Mouse (Mus musculus) lung, postnatal 25 days (tissue): ENCODE measurements at regions not wholly inside any gene's neighbourhood (a gene's known extent, or its start where the extent isn't known, plus 50 kb on each side); places are given as distances from the start of the nearest gene placed in this dataset.
A peak's percentile ranks its signal among the peaks of the same experiment; 100 is the strongest.

ENCODE experiments used
- DNase-seq: peaks from one replicate; pipeline ENCODE4 v3.0.0; 2022; ENCODE audit warnings: low spot score

DNA sequence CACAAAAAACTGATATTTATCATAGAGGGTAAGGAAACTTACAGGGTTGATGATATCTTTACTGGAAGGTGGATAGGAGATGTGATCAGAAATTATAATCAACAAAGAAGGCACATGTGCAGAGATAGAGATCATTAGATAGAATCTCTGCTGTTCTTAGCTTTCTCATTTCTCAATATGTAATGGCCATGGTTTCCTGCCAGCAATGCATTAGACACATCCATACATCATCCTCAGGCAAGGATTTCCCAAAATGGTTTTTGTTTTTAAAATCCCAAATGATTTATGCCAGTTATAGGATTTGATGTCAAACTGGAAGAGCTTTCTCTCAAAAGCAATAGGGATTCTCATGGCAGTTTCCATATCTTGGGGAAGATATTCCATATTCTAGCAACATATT is 52.0 kb upstream of the C030005K15Rik start:
- DNase-seq, result no peak

DNA sequence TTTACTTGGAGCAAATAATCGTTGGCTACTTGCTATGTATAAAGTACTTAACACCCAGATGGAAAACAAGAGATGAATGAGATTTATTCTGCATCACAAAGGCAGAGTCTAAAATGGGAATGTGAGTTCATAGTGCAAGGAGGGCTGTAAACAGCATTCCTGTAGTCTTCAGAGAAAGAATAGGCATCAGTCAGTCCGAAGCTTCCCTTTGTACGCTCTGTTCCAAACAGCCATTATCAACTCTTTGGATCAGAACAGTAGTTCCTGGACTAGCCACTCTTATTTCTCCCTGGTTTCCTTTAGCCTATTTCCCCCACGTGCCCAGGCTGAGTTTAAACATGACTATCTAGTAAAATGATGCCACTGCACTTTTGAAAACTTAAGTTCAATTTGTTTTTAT is 52.8 kb upstream of the C030005K15Rik start:
- DNase-seq, result peak; percentile 77

DNA sequence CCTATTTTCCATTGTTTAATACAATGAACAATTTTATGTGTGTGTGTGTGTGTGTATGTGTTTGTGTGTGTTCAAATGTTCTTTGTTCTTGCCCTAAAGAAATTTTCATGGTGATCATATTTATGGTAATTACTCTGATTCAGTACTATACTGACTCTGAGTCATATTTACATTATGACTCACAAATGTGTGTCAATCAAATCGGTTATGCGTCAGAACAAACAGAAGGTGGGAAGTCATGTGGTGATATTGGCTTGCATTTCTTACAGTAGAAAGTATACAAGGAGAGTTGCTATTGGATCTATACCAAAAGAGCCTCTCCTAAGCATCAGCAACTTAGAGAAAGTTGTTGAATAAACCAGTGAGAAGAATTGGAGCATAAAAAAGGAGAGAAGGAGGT is 67.2 kb upstream of the C030005K15Rik start:
- no peak for DNase-seq

DNA sequence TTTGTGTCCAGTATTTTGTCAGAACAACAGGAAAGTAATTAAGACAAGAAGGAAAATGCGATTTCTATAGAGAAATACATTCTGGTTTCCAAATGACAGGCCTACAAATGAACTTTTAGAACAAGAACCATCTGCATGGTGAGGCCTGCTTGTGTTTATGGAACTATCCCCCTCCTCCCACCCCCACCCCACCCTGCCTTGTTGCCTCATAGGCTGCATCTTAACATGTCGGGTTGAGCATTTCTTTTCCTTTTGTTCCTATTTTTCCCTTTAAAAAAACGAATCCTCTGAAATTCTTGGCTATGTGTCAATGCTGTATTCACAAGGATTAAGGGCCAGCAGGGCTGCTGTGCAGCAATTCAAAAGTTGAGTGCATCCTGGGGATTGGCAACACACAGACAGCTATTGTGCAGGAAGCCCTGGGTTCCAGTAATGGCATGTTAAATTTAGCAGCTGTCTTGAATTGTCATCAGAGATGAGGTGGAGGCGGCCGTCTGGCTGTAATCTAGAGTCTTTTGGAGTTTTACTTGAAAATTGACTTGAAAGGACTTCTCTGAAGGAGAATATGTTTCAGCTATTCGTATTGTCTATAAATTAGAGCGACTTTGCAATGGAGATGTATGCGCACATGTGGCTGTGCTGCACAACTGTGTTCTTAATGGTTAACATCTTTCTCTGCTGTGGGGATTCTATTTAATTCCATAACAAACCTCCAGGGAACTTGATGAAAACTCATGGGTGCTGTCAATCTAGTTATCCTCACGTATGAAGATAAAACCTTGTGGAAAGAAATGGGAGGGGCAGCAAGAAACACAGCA is 75.1 kb upstream of the C030005K15Rik start:
- DNase-seq, result no peak

DNA sequence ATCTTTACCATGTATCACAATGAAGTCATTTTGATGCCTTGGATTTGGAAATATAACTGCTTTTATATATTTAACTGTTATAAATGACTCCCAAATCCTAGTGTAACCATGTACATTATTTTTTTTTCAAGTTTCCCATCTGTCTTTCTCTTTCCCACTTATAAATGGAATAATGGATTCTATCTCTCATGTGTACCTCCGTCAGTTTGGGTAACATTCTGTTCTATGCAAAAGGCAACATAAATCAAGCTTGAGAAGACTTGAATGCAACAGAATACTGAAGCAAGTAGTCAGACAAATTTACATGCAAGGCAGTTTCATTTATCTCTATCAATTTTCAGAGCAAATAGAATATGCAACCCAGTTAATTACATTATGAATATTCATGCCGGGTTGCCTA is 81.4 kb upstream of the C030005K15Rik start:
- no peak for DNase-seq

DNA sequence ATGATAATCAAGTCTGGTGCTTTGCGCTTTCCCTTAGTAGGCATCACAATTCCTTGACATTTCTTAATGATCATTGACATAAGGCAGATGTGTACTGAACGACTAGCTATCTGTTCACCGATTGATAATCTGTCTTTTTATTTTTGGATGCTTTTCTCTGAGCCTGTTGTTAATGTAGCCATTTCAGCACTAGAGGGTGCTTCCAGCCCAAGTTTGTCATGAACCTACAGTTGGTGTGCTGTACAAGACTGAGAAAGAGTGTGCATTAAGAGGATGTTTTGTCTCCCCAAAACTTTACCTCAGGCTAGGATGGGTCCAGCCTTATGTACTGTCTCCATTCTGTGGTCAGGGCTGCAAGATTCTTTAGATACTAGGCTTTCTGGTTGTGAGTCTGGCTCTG is 116.0 kb upstream of the C030005K15Rik start:
- no peak for DNase-seq

DNA sequence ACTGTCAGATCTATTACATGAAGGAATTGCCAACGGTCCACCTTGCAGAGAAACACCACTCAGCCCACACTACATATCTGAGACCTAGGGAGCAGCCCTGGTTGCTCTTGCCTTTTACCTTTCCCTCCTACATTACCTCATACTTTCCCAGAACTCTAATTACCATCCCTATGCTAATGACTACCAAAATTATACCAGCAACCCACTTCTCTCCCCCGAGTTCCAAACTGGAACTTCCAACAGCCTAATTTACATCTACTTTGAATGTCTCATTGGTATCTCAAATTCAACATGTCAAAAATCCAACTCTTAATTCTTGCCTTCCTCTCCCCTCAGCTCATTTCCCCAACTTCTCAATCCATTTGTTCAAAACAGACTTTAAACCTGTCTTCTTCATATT is 124.9 kb upstream of the C030005K15Rik start:
- DNase-seq, result no peak

DNA sequence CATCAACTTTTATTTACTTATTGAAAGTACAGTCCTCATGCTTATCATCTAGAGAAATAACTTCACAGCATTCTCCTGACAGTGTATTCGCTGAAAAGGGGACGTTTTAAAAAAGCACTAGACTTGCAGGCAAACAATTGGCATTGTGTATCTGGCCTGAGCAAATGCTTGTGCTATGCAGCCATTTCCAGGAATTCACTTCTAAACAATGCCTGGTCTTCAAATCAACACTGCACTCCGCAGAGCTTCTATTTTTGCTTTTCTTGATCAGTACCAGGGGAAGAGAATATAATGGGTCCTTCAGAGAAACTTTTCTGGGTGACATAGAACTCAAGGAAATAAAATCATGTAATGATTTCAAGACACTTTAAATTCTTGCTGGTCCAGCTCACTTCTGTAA is 150.5 kb upstream of the C030005K15Rik start:
- DNase-seq, result peak; percentile 14

DNA sequence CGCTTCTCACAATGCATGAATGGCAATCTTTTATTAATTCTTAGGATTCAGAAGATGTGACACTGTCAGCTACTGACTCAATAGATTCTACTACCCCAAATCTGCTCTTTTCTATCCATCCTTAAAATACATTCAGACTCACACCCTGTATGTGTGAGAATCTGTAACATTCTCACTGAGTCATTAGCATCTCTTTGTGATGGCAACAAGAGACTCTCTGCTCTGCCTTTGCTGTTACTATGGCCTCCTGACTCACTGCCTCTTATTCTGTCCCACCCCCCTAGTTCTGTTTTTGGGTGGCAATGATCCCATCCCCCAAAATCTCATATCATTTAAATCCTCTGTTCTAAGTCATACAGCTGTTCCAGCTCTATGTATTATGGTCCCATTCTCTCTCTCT is 159.5 kb upstream of the C030005K15Rik start:
- DNase-seq, result no peak

DNA sequence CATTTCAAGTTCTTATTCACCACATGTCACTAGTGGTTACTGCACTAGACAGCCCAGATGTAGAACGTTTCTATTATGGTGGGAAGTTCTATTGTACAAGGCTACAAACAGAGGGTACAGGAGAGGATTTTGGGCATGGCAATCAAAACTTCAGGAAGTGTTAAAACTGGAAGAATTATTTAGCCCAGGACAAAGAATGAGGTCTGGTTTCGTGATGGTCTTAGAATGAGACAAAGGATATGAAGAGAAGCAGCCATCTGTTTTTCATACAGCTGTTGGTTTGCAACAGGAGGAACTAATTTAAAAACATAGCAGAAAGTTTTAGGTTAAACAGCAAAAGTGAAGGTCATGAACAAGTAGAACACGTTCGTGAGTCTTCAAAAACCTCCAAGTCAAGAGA is 179.2 kb upstream of the C030005K15Rik start:
- no peak for DNase-seq

DNA sequence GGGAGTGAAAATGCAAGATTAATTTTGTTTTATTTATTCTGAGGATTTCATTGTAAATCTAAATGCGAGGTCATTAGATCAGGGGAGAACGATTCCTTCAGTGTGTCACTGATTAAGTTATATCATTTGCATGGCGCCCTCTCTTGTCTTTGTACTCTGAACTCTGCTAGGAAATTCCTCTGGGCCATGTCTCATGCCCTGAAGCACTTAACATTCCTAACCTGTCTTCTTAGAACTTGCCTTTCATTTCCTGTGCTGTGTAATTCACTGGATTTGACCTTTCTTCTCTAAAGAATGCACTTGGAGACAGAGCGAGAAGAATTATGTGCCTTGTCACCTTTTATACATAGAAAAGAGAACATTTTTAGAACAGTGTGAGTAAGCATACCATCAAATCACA is 199.0 kb upstream of the C030005K15Rik start:
- DNase-seq, result no peak

DNA sequence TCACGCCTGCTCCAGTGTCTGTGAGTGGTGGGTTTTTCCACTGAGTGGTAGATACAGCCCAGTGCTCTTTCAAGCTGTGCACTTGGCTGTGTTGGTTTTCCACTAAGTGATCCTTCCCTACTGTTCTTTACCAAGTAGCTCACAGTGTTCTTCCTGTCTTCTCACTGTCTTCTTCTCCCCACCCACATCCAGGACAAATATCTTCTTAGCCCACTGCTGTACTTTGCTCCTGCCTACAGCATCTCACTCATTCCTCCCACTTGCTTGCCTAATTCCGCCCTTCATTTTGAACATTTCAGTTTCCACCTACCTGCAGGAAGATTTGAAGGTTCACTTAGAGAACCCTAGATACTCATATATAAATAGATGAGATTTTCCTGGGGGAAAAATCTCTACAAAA is 213.8 kb upstream of the C030005K15Rik start:
- DNase-seq, result no peak

DNA sequence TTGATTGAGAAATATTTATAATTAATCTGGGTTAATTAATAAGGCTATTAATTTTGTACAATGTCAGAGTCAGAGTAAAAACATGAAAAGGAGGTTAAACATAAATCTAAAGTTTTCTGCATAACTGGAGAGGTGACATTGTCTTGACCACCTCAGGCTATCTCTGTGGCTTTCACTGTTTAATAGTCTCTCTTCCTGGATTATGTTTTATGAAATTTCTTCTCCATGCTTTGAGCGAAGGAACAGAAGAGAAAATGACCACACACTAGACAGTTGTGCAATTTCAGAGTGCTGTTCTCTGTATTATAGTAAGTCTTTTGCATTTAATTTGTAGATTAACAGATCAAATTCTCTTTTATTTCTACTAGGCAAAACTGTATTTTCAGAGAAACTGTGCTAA is 239.3 kb upstream of the C030005K15Rik start:
- DNase-seq, result no peak

DNA sequence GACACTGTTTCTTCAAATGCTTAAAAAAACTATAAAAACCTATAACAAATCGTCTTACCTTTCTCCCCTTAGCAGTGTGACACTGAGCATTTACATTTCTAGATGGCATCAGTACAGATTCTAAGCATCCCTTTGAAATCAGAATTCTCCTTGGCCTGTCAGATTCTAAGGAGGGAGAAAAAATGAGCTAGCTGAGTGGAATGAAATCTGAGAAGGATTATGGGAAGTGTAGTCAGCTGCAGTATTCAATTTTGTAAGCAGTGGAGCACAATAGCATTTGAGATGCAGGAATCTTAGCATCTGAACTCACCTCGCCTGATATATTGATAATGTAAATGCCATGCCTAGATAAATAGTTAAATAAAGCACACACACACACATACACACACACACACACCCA is 240.4 kb upstream of the C030005K15Rik start:
- no peak for DNase-seq

DNA sequence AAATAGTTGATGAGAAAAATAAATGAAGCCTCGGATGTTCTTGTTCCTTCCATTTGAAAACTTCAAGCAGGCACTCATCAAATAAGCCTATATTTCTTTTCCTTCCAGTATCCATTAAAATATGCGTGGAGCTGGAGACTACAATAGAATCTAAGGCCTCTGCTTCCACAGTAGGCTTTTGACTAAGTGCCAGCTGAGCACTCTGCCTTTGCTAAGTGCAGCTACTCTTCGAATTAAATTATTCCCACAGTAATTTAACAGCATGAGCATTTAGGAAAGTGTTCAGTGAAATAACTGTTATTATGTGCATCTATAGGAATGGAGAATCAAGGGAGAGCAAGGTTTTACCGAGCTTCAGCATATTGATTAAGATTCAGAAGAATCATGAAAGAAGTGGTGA is 280.5 kb upstream of the C030005K15Rik start:
- DNase-seq, result no peak

DNA sequence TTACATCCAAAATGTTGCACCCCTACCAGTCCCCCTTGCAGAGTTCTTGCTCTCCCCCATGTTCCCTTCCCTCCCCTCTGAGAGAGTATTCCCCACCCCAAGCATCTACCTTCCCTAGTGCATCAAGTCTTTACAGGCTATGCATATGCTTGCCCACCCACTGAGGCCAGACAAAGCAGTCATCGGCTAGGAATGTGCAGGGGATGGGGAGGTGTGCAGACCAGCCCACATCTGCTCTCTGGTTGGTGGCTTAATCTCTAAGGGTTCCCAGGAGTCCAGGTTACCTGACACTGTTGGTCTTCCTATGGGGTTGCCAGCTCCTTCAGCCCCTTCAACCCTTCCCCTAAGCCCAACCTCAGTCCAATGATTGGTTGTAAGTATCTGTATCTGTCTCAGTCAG is 281.8 kb upstream of the C030005K15Rik start:
- DNase-seq, result no peak

DNA sequence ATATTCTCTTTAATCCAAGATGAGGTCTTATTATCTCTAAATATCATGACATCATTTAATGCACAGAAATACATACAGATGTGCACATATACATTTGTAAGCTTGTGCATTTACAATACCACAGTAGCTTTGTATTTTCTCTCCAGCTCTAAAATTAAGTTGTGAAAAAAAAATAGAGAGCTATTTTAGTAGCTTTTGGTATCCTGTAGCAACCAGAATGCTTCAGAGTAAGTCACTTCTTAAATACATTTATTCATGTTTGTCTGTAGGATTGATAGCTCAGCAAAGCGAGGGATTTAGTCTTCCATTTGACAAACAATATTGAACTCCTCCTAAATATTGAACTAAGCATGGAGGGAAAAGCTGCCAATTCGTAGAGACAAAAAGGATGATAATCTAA is 286.4 kb upstream of the C030005K15Rik start:
- DNase-seq, result no peak

DNA sequence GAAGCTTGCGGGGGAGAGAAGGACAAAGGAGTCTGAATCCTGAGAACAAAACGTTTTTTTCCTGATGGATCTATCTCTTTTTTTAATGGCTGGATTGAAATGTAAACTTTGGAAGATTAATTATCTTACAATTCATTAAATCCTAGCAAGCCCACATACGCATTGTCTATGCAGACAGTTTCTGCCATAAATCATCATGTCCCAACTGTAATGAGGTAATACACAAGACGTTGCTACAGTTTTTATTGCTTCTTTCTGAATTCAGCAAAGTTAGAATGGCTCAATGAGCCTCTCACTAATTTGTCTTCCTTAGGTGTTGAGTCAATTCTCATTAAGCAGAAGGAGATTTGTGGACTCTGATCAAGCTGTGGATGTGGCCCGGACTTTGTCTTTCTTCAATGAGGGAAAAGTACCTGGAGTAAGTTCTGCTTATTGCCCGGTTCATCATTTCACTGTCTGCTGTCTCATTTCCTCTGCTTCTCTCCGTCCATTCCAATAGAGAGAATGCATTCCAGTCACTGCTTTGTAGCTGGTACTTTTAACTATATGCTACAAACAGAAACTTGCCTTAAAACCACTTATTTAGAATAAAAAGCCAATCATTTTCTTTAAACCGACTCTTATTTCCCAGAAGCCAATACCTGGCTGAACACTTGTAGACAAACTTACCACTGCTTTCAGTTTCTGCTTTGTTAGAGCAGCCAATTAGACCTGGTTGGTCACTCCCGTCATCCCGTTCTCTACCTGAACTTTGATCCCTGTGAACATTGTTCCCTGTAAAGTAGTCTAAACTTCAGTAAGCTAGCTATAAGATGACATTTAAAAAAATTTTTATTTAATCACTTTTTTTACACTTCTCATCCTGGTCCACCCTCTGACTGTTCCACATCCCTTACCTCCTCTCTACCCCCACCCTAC is 288.7 kb upstream of the C030005K15Rik start:
- no peak for DNase-seq

DNA sequence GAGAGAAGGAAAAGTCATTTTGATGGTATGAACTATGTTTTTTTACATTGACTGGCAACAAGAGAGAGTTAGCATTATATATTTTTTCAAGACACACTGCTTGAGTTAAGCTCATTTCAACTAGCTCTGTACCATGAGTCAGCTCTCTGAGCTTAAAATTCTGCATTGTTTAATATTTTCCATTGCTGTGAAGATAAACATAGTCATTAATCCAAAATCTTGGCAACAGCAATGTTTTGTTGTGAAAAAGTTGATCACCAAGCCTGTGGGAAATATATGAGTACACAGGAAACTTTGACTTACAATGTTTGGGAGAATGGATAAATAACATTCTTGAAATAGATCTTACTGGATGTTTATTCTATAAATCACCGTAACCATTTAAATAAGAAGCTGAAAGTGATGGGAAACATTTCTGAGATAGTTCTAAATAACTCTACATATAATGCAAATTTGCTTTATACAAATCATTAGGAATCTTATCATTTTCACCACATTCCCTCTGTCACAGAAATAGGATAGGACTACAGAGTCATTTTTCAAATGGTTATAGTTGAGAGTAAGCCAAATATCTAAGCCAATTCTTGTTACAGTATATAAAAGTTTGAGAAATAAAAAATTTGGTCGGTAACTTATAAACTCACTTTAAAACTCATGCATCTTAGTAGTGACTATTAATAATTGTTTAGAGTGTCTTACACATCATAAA is 290.2 kb upstream of the C030005K15Rik start:
- DNase-seq, result peak; percentile 16

DNA sequence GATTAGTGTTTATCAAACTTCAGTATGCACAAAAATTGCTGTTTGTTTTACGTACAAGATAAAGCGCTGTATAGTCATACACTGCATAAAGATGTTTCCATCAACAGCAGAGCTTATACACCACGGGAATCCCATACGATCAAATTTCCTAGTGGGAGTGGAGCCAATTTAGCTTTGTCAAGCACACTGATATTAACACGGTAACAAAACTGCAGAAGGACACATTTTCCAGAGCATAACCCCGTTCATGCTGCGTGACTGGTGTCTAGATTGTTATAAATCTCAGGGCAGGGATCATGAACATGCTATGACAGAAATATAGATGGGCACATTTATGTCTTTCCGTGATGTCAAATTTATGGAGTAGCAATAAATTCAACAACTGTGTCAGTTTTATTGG is 302.6 kb upstream of the C030005K15Rik start:
- no peak for DNase-seq

DNA sequence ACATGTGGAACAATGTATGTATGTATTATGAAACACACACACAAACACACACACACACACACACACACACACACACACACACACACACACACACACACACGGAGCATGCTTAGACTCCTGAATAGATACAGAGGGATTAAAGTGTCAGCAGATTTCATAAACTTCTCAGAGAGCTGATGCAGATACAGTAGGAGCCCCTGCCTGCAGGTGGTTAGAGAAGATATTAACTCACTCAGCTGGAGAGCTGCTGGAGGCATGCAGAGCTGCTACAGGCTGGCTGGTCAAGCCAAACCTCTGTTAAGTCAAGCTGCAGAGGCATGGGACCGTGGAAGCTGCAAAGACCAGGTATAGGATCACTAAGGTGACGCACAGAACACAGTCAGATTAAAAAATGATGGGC is 303.1 kb upstream of the C030005K15Rik start:
- DNase-seq, result no peak

DNA sequence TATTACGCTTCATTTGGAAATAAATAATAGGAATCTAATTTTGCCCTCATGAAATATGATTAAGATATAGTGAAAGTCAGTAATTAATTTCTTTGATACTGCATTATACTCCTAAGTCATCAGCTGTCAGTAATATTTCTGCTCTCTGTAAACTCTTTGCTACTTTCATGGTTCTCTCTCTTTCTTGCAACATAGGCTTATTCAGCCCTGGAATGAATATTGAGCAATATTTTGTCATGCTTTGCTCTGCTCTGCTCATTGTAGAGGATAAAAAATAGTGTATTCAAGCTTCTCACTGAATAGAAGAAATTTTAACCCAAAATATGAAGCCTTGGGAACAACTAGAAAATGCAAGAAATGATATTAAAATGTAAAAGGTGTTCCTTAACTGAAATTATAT is 306.1 kb upstream of the C030005K15Rik start:
- DNase-seq, result no peak

DNA sequence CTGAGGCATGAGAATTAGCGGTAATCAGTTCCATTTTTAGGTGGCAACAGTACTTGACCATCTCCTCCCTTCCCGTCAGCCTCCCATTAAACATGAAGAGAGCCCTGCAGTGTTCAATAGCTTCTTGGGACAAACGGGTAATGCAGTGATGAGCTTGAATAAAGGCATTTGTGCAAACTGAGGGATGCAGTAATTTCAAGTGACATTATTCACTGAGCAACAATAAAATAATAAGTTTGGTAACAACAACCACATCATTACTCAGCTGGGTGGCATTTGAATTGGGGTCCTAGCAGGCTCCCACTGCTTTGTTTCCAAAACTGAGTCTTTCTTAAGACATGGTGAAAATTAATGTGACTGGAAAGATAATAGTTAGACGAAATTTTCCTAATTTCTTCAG is 315.2 kb upstream of the C030005K15Rik start:
- no peak for DNase-seq
